ENCODE assay signal across 7 mouse cellular contexts in genomic region chr16:14292205-14293199, GRCm38 (mm10). TPM values are rescaled to one million over a fixed set of nuclear protein-coding genes. Genes with fewer than 3 reads are reported as not detected.
DNase-seq lines count a peak whose midpoint lies in the region; ATAC-seq lines count a peak whose summit lies in the region.

No protein-coding gene starts in this region.

- peak overlapping the region; percentile 62 for H3K27ac ChIP-seq in lung, embryonic 16.5 days (ENCODE audit: low read length)
- no peak overlapping the region for H3K27ac ChIP-seq in forebrain, embryonic 12.5 days
- H3K27ac ChIP-seq in hindbrain, embryonic 15.5 days (replicated peaks) = no peak overlapping the region

- no peaks in the 10 kb centered on the region; the same call in 1 of the 2 replicates for H3K36me3 ChIP-seq in lung, embryonic 16.5 days (ENCODE audit: control insufficient read depth, insufficient read depth, low read length)
- no peaks in the 10 kb centered on the region; the same call in none of the 2 replicates for H3K36me3 ChIP-seq in forebrain, embryonic 12.5 days (replicated peaks)
- no peaks in the 10 kb centered on the region for H3K36me3 ChIP-seq in hindbrain, embryonic 15.5 days

- WGBS in lung, embryonic 16.5 days = 7% methylated on average over 31 of the region's 31 CpGs
- WGBS in forebrain, embryonic 12.5 days = 14% methylated on average over 31 of the region's 31 CpGs
- 16% methylated on average over 31 of the region's 31 CpGs for WGBS in hindbrain, embryonic 15.5 days

- ATAC-seq in lung, embryonic 16.5 days (ENCODE audit: low read depth) = peak; percentile 26
- ATAC-seq in forebrain, embryonic 12.5 days (ENCODE audit: low FRiP score) = no peak
- ATAC-seq in hindbrain, embryonic 15.5 days (ENCODE audit: low FRiP score, low read depth) = peak; percentile 55
- no peak for ATAC-seq in erythroid progenitor cell, adult 5-6 weeks (replicated peaks; ENCODE audit: low FRiP score, poor library complexity, severe bottlenecking)

- peak overlapping the region; percentile 40 for H3K4me3 ChIP-seq in lung, embryonic 16.5 days (ENCODE audit: low read length)
- peak overlapping the region; percentile 19 for H3K4me3 ChIP-seq in forebrain, embryonic 12.5 days (replicated peaks)
- peak overlapping the region; percentile 31 for H3K4me3 ChIP-seq in hindbrain, embryonic 15.5 days

- H3K4me2 ChIP-seq in lung, embryonic 16.5 days (ENCODE audit: low read depth, low read length) = peak overlapping the region; percentile 74
- H3K4me2 ChIP-seq in forebrain, embryonic 12.5 days = peak overlapping the region; percentile 45
- peak overlapping the region; percentile 60 for H3K4me2 ChIP-seq in hindbrain, embryonic 15.5 days

- H3K4me1 ChIP-seq in lung, embryonic 16.5 days (replicated peaks; ENCODE audit: control insufficient read depth, insufficient read depth, low read length) = peaks cover 20% of the 10 kb centered on the region
- peaks cover 7% of the 10 kb centered on the region for H3K4me1 ChIP-seq in forebrain, embryonic 12.5 days
- H3K4me1 ChIP-seq in hindbrain, embryonic 15.5 days (replicated peaks) = peaks cover 20% of the 10 kb centered on the region

- no peak for DNase-seq in lung, postnatal 25 days (ENCODE audit: low spot score)
- peak; percentile 47 for DNase-seq in lung, postnatal 10 days
- peak; percentile 57 for DNase-seq in urinary bladder, postnatal 10 days (ENCODE audit: low spot score)

- no peaks in the 10 kb centered on the region for H3K9me3 ChIP-seq in lung, embryonic 16.5 days (ENCODE audit: control insufficient read depth, low read length)
- no peaks in the 10 kb centered on the region for H3K9me3 ChIP-seq in forebrain, embryonic 12.5 days
- H3K9me3 ChIP-seq in hindbrain, embryonic 15.5 days = no peaks in the 10 kb centered on the region

- H3K9ac ChIP-seq in lung, embryonic 16.5 days (ENCODE audit: low read length) = peak overlapping the region; percentile 57
- 0 out of 2 replicates have a peak overlapping the region, but pooled peaks have one; percentile 4 for H3K9ac ChIP-seq in forebrain, embryonic 12.5 days
- peak overlapping the region; percentile 21; the same call in 1 of the 2 replicates for H3K9ac ChIP-seq in hindbrain, embryonic 15.5 days

- no peaks in the 10 kb centered on the region for H3K27me3 ChIP-seq in lung, embryonic 16.5 days (ENCODE audit: control insufficient read depth, insufficient read depth, low read depth, low read length)
- peaks cover 29% of the 10 kb centered on the region for H3K27me3 ChIP-seq in forebrain, embryonic 12.5 days
- 0 out of 2 replicates have a peak, but pooled peaks cover 12% of the 10 kb centered on the region for H3K27me3 ChIP-seq in hindbrain, embryonic 15.5 days

RNA-seq across cellular contexts. Expression of gene Myh11, which starts 1.3 kb away (rescaled TPM):
- polyA plus RNA-seq in lung, embryonic 16.5 days (2015; fragmentation: Nextera tagmentation; extraction: Ambion mirVana) = 45.1 and 49.7 TPM in 2 replicates
- polyA plus RNA-seq in forebrain, embryonic 12.5 days (2016; fragmentation: Nextera tagmentation; extraction: Ambion mirVana) = 0.15 and 0.43 TPM in 2 replicates
- polyA plus RNA-seq in hindbrain, embryonic 15.5 days (2015; fragmentation: Nextera tagmentation; extraction: Ambion mirVana) = 0.82 and 0.98 TPM in 2 replicates
- total RNA-seq in erythroid progenitor cell, adult 5-6 weeks (2015; ENCODE audit: low replicate concordance) = not detected in 2 replicates
- under 0.01 TPM in 1 of 2 replicates, not detected in the other for total RNA-seq in erythroid progenitor cell, adult 5-6 weeks (2017; ENCODE audit: low replicate concordance)

RNA-seq across cellular contexts. Expression of gene Fopnl, which starts 24.7 kb away (rescaled TPM):
- polyA plus RNA-seq in lung, embryonic 16.5 days (2015; fragmentation: Nextera tagmentation; extraction: Ambion mirVana) = 159 TPM in 2 replicates
- 176 and 177 TPM in 2 replicates for polyA plus RNA-seq in forebrain, embryonic 12.5 days (2016; fragmentation: Nextera tagmentation; extraction: Ambion mirVana)
- polyA plus RNA-seq in hindbrain, embryonic 15.5 days (2015; fragmentation: Nextera tagmentation; extraction: Ambion mirVana) = 185 and 191 TPM in 2 replicates
- 72.8 and 111 TPM in 2 replicates for total RNA-seq in erythroid progenitor cell, adult 5-6 weeks (2015; ENCODE audit: low replicate concordance)
- 39.9 and 47.7 TPM in 2 replicates for total RNA-seq in erythroid progenitor cell, adult 5-6 weeks (2017; ENCODE audit: low replicate concordance)

Comparison
In these comparisons a context has a peak if more than half of its experiments do, and no peak if none do; other contexts are left out.
1. ATAC-seq: peak in lung, embryonic 16.5 days (single experiment) and hindbrain, embryonic 15.5 days (single experiment); none in forebrain, embryonic 12.5 days (single experiment) and erythroid progenitor cell, adult 5-6 weeks (single experiment).
2. H3K9ac ChIP-seq: peak in every context shown above with its lines; median percentile 57 in lung, embryonic 16.5 days; 21 in hindbrain, embryonic 15.5 days; 4 in forebrain, embryonic 12.5 days.
3. RNA of gene Myh11, which starts 1.3 kb away (polyA plus RNA-seq): 45.1 to 49.7 TPM in lung, embryonic 16.5 days; 0.82 to 0.98 TPM in hindbrain, embryonic 15.5 days and 0.15 to 0.43 TPM in forebrain, embryonic 12.5 days; every median in the first group is over 10 times any median in the second.
4. Peak in every context shown above with its lines, with median percentiles within 50 percentile points of each other: H3K4me2 ChIP-seq and H3K4me3 ChIP-seq.